Mouse (Mus musculus) heart, postnatal 0 days (tissue): ENCODE measurements around the gene Zfp771.

Experiments
- CTCF ChIP-seq: IDR thresholded peaks from 2 replicates; pipeline ENCODE4 v1.5.1; 2016; ENCODE audit warnings: antibody characterized with exemption, control low read depth, low read depth
- EP300 ChIP-seq: IDR thresholded peaks from 2 replicates; pipeline ENCODE4 v1.6.1; 2016; ENCODE audit warnings: antibody characterized with exemption, low read depth

GRCm38 (mm10) chr7:127210266-127210665 lies 33.8 kb upstream of the Zfp771 start:
- TF ChIP-seq CTCF (no peak), EP300 (no peak)
